Mouse (Mus musculus): ENCODE measurements around the gene Ripor3. TPM values are rescaled to one million over a fixed set of nuclear protein-coding genes. Genes with fewer than 3 reads are reported as not detected.

The Ripor3 gene
- polyA plus RNA-seq, 1 experiment from 2014 or later = 3.0 TPM

DNA sequence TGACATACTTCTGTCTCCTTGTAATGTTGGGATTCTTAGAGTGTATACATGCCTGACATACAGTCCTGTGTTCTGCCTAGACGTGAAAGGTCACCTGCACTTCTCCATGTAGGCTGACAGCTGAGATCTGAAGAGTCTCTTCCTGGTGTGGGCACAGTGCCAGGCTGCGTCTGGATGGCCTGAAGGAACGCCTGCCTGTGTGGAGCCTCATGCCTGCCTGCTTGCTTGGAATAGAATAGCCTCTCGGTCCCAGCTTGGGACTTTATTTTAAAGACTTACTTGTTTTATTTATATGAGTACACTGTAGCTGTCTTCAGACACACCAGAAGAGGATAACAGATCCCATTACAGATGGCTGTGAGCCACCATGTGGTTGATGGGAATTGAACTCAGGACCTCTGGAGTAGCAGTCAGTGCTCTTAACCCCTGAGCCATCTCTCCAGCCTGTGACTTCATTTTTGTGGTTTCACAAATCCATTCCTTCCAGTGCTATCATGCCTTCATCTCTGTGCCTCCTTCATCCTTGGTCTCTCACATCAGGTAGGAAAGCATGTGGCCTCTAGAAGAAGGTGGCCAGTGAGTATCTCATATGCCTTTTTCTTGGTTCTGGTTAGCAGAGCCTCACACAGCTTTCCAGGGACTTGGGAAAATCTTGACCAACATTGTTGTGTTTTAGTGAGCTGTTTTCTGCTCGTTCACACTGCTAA is 52.2 kb downstream of the Ripor3 start:
- no peak overlapping the region; the same call in 1 of the 2 replicates for H3K9ac ChIP-seq (ENCODE audit: low read length)
- no peak overlapping the region for H3K4me2 ChIP-seq (replicated peaks; ENCODE audit: low read depth)
- no peaks in the 10 kb centered on the region for H3K9me3 ChIP-seq (ENCODE audit: control insufficient read depth, low read length)

DNA sequence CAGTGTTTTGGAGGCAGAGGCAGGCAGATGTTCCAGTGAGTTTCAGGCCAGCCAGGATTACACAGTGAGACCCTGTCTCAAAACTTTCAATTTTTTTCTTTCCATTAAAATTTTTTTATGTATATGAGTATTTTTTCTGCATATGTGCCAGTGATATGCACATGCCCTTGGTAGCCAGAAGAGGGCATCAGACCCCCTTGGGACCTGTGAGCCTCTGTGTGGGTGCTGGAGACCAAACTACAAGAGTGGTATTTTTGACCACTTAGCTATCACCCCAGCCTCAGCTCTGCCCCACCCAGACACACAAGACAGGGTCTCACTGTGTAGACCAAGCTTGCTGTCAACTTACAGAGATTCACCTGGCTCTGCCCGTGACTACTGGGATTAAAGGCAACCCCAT is 52.9 kb downstream of the Ripor3 start:
- ATAC-seq (ENCODE audit: low FRiP score, low TSS enrichment) (no peak), DNase-seq (ENCODE audit: low spot score) (no peak)
- Histone ChIP-seq H3K4me3 (ENCODE audit: low read depth, low read length) (no peak overlapping the region), H3K9ac (ENCODE audit: low read length) (no peak overlapping the region), H3K9me3 (ENCODE audit: control insufficient read depth, low read length) (no peaks in the 10 kb centered on the region), H3K36me3 (ENCODE audit: control insufficient read depth, insufficient read depth, low read length) (no peaks in the 10 kb centered on the region), H3K27ac (replicated peaks) (no peak overlapping the region), H3K4me1 (replicated peaks; ENCODE audit: control insufficient read depth, insufficient read depth) (peaks cover 6% of the 10 kb centered on the region), H3K4me2 (replicated peaks; ENCODE audit: low read depth) (no peak overlapping the region), H3K27me3 (ENCODE audit: control insufficient read depth, insufficient read depth, low read length) (no peaks in the 10 kb centered on the region)
- 84% methylated on average over 1 of the region's 1 CpGs for WGBS
- peak; percentile 67 for TF ChIP-seq CTCF (IDR thresholded peaks at IDR 0.05; ENCODE audit: low read depth)
- TF ChIP-seq EP300 (optimal IDR thresholded peaks at IDR 0.05) = no peak

More for the DNA sequence above, 52.2 kb downstream of the Ripor3 start:
- Histone ChIP-seq H3K27me3 (ENCODE audit: control insufficient read depth, insufficient read depth, low read length) (no peaks in the 10 kb centered on the region), H3K4me3 (ENCODE audit: low read depth, low read length) (no peak overlapping the region), H3K4me1 (replicated peaks; ENCODE audit: control insufficient read depth, insufficient read depth) (peaks cover 6% of the 10 kb centered on the region), H3K27ac (replicated peaks) (peak overlapping the region; percentile 30; the same call in 1 of the 2 replicates), H3K36me3 (ENCODE audit: control insufficient read depth, insufficient read depth, low read length) (no peaks in the 10 kb centered on the region)
- DNase-seq (ENCODE audit: low spot score) (peak; percentile 41), ATAC-seq (ENCODE audit: low FRiP score, low TSS enrichment) (no peak)
- 23% methylated on average over 5 of the region's 5 CpGs for WGBS
- TF ChIP-seq EP300 (optimal IDR thresholded peaks at IDR 0.05) (no peak), CTCF (IDR thresholded peaks at IDR 0.05; ENCODE audit: low read depth) (no peak)

DNA sequence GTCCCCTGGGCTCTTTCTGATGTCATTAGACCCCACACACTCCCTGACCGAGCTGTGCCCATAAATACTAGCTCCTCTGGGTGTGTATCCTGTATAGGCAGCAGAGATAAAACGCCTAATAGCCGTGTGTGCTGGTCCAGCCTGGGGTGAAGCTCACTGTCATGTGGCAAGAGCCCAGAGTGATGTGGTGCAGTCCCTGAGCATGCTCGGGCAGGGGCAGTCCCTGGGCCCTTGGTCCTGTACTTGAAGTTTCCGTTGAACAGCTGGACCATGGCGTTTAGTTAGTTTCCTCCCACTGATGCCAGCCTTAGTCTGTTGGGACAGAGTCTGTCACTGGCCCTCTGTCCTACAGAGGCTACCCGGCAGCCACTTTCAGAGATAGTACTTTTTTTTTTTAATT is 55.5 kb downstream of the Ripor3 start:
- TF ChIP-seq CTCF (IDR thresholded peaks at IDR 0.05; ENCODE audit: low read depth) (no peak), EP300 (optimal IDR thresholded peaks at IDR 0.05) (no peak)
- Histone ChIP-seq H3K4me3 (ENCODE audit: low read depth, low read length) (no peak overlapping the region), H3K36me3 (ENCODE audit: control insufficient read depth, insufficient read depth, low read length) (no peaks in the 10 kb centered on the region), H3K27me3 (ENCODE audit: control insufficient read depth, insufficient read depth, low read length) (no peaks in the 10 kb centered on the region), H3K9me3 (ENCODE audit: control insufficient read depth, low read length) (no peaks in the 10 kb centered on the region), H3K4me2 (replicated peaks; ENCODE audit: low read depth) (no peak overlapping the region), H3K9ac (ENCODE audit: low read length) (no peak overlapping the region), H3K27ac (replicated peaks) (no peak overlapping the region), H3K4me1 (replicated peaks; ENCODE audit: control insufficient read depth, insufficient read depth) (peaks cover 16% of the 10 kb centered on the region)
- WGBS = 80% methylated on average over 7 of the region's 7 CpGs
- ATAC-seq (ENCODE audit: low FRiP score, low TSS enrichment) (no peak), DNase-seq (ENCODE audit: low spot score) (no peak)

DNA sequence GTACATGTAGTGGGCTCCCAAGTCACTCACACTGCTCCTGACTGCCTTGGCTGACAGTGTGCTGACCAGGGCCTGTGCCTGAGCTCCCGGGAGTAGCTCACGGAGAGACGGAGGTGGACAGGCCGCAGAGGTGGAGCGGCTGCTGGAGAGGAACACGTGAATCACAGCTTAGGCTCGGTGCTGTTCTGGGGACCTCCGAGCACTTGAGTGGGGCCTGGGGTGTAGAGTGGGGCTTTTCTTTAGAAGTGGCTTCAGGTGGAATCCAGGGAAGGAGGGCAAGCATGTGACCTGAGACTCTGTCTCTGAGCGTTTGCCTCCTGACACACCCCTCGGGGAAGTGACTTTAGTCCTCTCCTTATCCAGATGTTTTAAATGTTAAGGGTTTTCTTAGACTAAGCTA is 56.6 kb downstream of the Ripor3 start:
- H3K27me3 ChIP-seq (ENCODE audit: control insufficient read depth, insufficient read depth, low read length) = no peaks in the 10 kb centered on the region
- H3K27ac ChIP-seq (replicated peaks) = no peak overlapping the region
- H3K36me3 ChIP-seq (ENCODE audit: control insufficient read depth, insufficient read depth, low read length) = no peaks in the 10 kb centered on the region
- no peak overlapping the region for H3K9ac ChIP-seq (ENCODE audit: low read length)
- 76% methylated on average over 10 of the region's 10 CpGs for WGBS
- H3K9me3 ChIP-seq (ENCODE audit: control insufficient read depth, low read length) = no peaks in the 10 kb centered on the region
- H3K4me2 ChIP-seq (replicated peaks; ENCODE audit: low read depth) = no peak overlapping the region
- peaks cover 16% of the 10 kb centered on the region for H3K4me1 ChIP-seq (replicated peaks; ENCODE audit: control insufficient read depth, insufficient read depth)
- TF ChIP-seq CTCF (IDR thresholded peaks at IDR 0.05; ENCODE audit: low read depth) = no peak
- no peak for DNase-seq (ENCODE audit: low spot score)
- ATAC-seq (ENCODE audit: low FRiP score, low TSS enrichment) = no peak
- H3K4me3 ChIP-seq (ENCODE audit: low read depth, low read length) = no peak overlapping the region

DNA sequence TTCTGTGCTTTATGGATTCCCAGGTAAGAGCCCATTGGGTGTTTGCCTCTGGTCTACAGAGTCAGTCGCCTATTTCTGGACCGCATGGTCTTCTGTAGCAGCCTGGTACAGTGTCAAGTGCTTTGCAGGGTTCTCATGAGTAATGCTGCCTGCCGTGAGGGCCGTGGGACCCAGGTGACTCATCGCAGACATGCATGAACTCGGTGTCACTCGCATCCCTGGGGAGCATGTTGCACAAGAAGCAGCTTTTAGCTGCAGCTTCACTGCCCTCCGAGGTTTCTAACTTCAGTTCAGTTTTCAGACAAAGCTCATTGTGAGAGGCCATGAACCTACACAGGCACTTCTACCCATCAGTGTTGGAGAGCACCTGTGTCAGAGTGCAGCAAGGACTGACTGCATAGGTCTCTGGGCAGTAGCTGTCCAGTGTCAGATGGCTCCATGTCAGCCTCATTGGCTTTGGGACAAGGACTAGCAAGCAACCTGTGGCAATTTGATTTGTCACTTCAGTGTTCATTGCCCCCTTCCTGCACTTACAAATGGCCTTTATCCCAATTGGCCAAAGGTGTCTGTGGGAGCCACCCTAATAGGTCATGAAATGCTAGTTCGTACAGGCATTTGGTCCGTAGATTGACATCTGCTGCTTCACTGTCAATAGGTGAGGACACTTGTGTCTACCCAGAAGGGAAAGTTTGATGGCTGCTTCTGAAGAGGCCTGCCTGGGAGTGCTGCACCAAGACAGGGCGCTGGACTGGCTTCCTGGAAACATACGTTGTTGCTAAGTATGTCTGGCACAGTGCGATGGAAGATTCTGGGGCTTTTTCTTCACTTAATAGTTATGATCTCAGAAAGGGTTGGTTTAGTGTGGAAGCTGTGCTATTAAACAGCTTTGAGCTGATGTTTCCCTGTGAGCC is 58.9 kb downstream of the Ripor3 start:
- Histone ChIP-seq H3K4me1 (replicated peaks; ENCODE audit: control insufficient read depth, insufficient read depth) (peaks cover 19% of the 10 kb centered on the region), H3K4me2 (replicated peaks; ENCODE audit: low read depth) (no peak overlapping the region), H3K27ac (replicated peaks) (peak overlapping the region; percentile 71), H3K9me3 (ENCODE audit: control insufficient read depth, low read length) (no peaks in the 10 kb centered on the region), H3K27me3 (ENCODE audit: control insufficient read depth, insufficient read depth, low read length) (no peaks in the 10 kb centered on the region), H3K36me3 (ENCODE audit: control insufficient read depth, insufficient read depth, low read length) (no peaks in the 10 kb centered on the region), H3K9ac (ENCODE audit: low read length) (no peak overlapping the region), H3K4me3 (ENCODE audit: low read depth, low read length) (no peak overlapping the region)
- WGBS = 75% methylated on average over 13 of the region's 13 CpGs
- TF ChIP-seq EP300 (optimal IDR thresholded peaks at IDR 0.05) = no peak
- no peak for TF ChIP-seq CTCF (IDR thresholded peaks at IDR 0.05; ENCODE audit: low read depth)
- ATAC-seq (ENCODE audit: low FRiP score, low TSS enrichment) (no peak; the same call in 1 of the 2 replicates), DNase-seq (ENCODE audit: low spot score) (no peak)

DNA sequence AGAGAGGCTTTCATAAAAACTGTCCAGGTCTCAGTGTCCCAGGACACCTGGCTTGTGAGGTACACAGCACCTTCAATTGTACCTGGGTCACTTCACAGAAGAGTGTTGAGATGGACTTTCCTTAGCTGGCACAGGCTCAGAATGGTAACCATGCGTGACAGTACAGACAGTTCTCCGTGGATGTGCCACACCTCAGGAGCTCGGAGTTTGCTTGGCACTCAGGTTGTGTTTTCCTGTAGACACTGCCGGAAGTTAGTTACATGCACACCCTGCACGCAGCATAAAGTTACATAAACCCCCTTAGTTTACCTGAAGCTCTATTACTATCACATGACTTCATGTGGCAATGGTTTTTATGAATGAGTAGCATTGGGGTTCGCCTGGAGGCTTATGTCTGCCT is 59.7 kb downstream of the Ripor3 start:
- Histone ChIP-seq H3K4me1 (replicated peaks; ENCODE audit: control insufficient read depth, insufficient read depth) (peaks cover 19% of the 10 kb centered on the region), H3K27ac (replicated peaks) (peak overlapping the region; percentile 71)
- TF ChIP-seq EP300 (optimal IDR thresholded peaks at IDR 0.05) = no peak
- TF ChIP-seq CTCF (IDR thresholded peaks at IDR 0.05; ENCODE audit: low read depth) = no peak

More for the DNA sequence above, 59.7 kb downstream of the Ripor3 start:
- 65% methylated on average over 6 of the region's 6 CpGs for WGBS
- no peak for ATAC-seq (ENCODE audit: low FRiP score, low TSS enrichment)
- H3K36me3 ChIP-seq (ENCODE audit: control insufficient read depth, insufficient read depth, low read length) = no peaks in the 10 kb centered on the region
- DNase-seq (ENCODE audit: low spot score) = no peak
- H3K27me3 ChIP-seq (ENCODE audit: control insufficient read depth, insufficient read depth, low read length) = no peaks in the 10 kb centered on the region
- H3K9me3 ChIP-seq (ENCODE audit: control insufficient read depth, low read length) = no peaks in the 10 kb centered on the region
- H3K4me3 ChIP-seq (ENCODE audit: low read depth, low read length) = no peak overlapping the region
- H3K4me2 ChIP-seq (replicated peaks; ENCODE audit: low read depth) = no peak overlapping the region
- H3K9ac ChIP-seq (ENCODE audit: low read length) = no peak overlapping the region

Measured in stomach, postnatal 0 days (tissue).